Mouse (Mus musculus): ENCODE data around the gene Zfp85.

- no peak for TF ChIP-seq MAFK (IDR thresholded peaks at IDR 0.05; ENCODE audit: insufficient replicate concordance, low read length)
- TF ChIP-seq CTCF (conservative IDR thresholded peaks at IDR 0.05 in 1 of 2, IDR thresholded peaks at IDR 0.05 in 1 of 2; ENCODE audit: low read depth in 2 of 2, low read length in 2 of 2) = no peak
- TF ChIP-seq POLR2A (IDR thresholded peaks at IDR 0.05; ENCODE audit: low read depth, low read length) = no peak
- no peak for TF ChIP-seq NELFE (IDR thresholded peaks at IDR 0.05; ENCODE audit: low read depth, low read length)
- TF ChIP-seq USF1 (IDR thresholded peaks at IDR 0.05; ENCODE audit: low read depth, low read length) = peak; percentile 36
- TF ChIP-seq USF2 (conservative IDR thresholded peaks at IDR 0.05; ENCODE audit: low read depth, low read length) = peak; percentile 70
- no peak for TF ChIP-seq POLR2AphosphoS2 (IDR thresholded peaks at IDR 0.05; ENCODE audit: low read depth, low read length)
- TF ChIP-seq ZNF384 (IDR thresholded peaks at IDR 0.05; ENCODE audit: low read depth, low read length) = no peak
- no peak for TF ChIP-seq JUND (conservative IDR thresholded peaks at IDR 0.05; ENCODE audit: low read depth, low read length)
Observed at GRCm38 (mm10) chr13:67791921-67792455, 37.0 kb upstream of the Zfp85 start.

All from CH12.LX (cell line).